Mouse (Mus musculus) intestine, embryonic 14.5 days (tissue): ENCODE results near the gene Fam19a5. TPM values are rescaled to one million over a fixed set of nuclear protein-coding genes. Genes with fewer than 3 reads are reported as not detected.

Source experiments
- ATAC-seq: fragments of 200-750 bp; cut with Nextera tagmentation; replicated peaks from 2 replicates; pipeline ENCODE4 v1.8.0; 2017; ENCODE audit warnings: low read depth, moderate number of reproducible peaks, moderate TSS enrichment, moderate library complexity; ENCODE audit not compliant: low FRiP score, low TSS enrichment
- DNase-seq: peaks from one replicate; pipeline ENCODE4 v3.0.0-alpha.2; 2018; ENCODE audit warnings: low spot score
- H3K27ac ChIP-seq: fragments of 300-500 bp; sonication (generic); 2 replicates; pipeline ENCODE4 v1.5.1; 2014; ENCODE audit warnings: low read depth, mild to moderate bottlenecking, control low read depth
- H3K27me3 ChIP-seq: fragments of 300-500 bp; sonication (generic); replicated peaks from 2 replicates; pipeline ENCODE4 v1.6.1; 2014; ENCODE audit warnings: low read length, control low read depth; ENCODE audit not compliant: control insufficient read depth, insufficient read depth
- H3K36me3 ChIP-seq: fragments of 300-500 bp; sonication (generic); 2 replicates; pipeline ENCODE4 v1.6.1; 2014; ENCODE audit warnings: low read length, control low read depth; ENCODE audit not compliant: control insufficient read depth, insufficient read depth
- H3K4me1 ChIP-seq: fragments of 300-500 bp; sonication (generic); replicated peaks from 2 replicates; pipeline ENCODE4 v1.6.1; 2014; ENCODE audit warnings: low read length, control low read depth, mixed read lengths; ENCODE audit not compliant: control insufficient read depth, insufficient read depth
- H3K4me2 ChIP-seq: fragments of 300-500 bp; sonication (generic); 2 replicates; pipeline ENCODE4 v1.6.1; 2014; ENCODE audit warnings: low read length
- H3K4me3 ChIP-seq: fragments of 300-500 bp; sonication (generic); 2 replicates; pipeline ENCODE4 v1.5.1; 2014; ENCODE audit warnings: low read depth, low read length, control low read depth, mixed read lengths
- H3K9ac ChIP-seq: fragments of 300-500 bp; sonication (generic); 2 replicates; pipeline ENCODE4 v1.6.1; 2014; ENCODE audit warnings: mild to moderate bottlenecking, low read length
- H3K9me3 ChIP-seq: fragments of 300-500 bp; sonication (generic); 2 replicates; pipeline ENCODE4 v1.6.1; 2016; ENCODE audit warnings: low read length, control low read depth; ENCODE audit not compliant: control insufficient read depth
- WGBS: fragments of 180-500 bp; shearing (Covaris S2); extraction: QIAGEN DNeasy Blood & Tissue Kit; methylation state at CpG from one replicate; pipeline ENCODE4 v1.1.7; 2014; 5-methylcytosine and 5-hydroxymethylcytosine counted together
- microRNA-seq: library from miRNA; unstranded; fragments of <30 nt; microRNA quantifications from one replicate; pipeline ENCODE4, GENCODE M21; 2016
- polyA plus RNA-seq: library from polyadenylated mRNA; unstranded; fragments of >200 nt; fragmentation: Nextera tagmentation; extraction: Ambion mirVana; gene quantifications from 2 replicates; pipeline ENCODE4 v1.2.1, GENCODE M21; 2014

Fam19a5 gene
- polyA plus RNA-seq, 1 experiment from 2014 or later = 3.7 TPM

- H3K4me2 ChIP-seq = no peak overlapping the region
- H3K4me1 ChIP-seq = no peaks in the 10 kb centered on the region
- H3K4me3 ChIP-seq = no peak overlapping the region
- 64% methylated on average over 4 of the region's 4 CpGs for WGBS
- H3K9me3 ChIP-seq = no peaks in the 10 kb centered on the region
- ATAC-seq (no peak), DNase-seq (no peak)
- no peak overlapping the region for H3K27ac ChIP-seq
- no peak overlapping the region for H3K9ac ChIP-seq
- H3K36me3 ChIP-seq = no peaks in the 10 kb centered on the region
- H3K27me3 ChIP-seq = no peaks in the 10 kb centered on the region
Observed at GRCm38 (mm10) chr15:87773955-87774354, 229.9 kb downstream of the Fam19a5 start.

- WGBS = 85% methylated on average over 2 of the region's 2 CpGs
- Histone ChIP-seq H3K9me3 (no peaks in the 10 kb centered on the region), H3K36me3 (no peaks in the 10 kb centered on the region), H3K4me2 (no peak overlapping the region), H3K27me3 (no peaks in the 10 kb centered on the region), H3K27ac (no peak overlapping the region), H3K4me1 (no peaks in the 10 kb centered on the region), H3K9ac (no peak overlapping the region), H3K4me3 (no peak overlapping the region)
- no peak for DNase-seq
- ATAC-seq = no peak
Observed at GRCm38 (mm10) chr15:87783331-87783730, 239.2 kb downstream of the Fam19a5 start.

GRCm38 (mm10) chr15:87789671-87790070 lies 245.6 kb downstream of the Fam19a5 start:
- 72% methylated on average over 4 of the region's 4 CpGs for WGBS
- Histone ChIP-seq H3K9me3 (no peaks in the 10 kb centered on the region), H3K4me3 (no peak overlapping the region), H3K4me1 (no peaks in the 10 kb centered on the region), H3K36me3 (no peaks in the 10 kb centered on the region), H3K4me2 (no peak overlapping the region), H3K9ac (no peak overlapping the region), H3K27me3 (no peaks in the 10 kb centered on the region), H3K27ac (no peak overlapping the region)
- DNase-seq (peak; percentile 41), ATAC-seq (no peak)

- Histone ChIP-seq H3K4me2 (no peak overlapping the region), H3K27me3 (no peaks in the 10 kb centered on the region), H3K9me3 (no peaks in the 10 kb centered on the region), H3K4me3 (no peak overlapping the region), H3K9ac (no peak overlapping the region), H3K27ac (no peak overlapping the region), H3K36me3 (no peaks in the 10 kb centered on the region), H3K4me1 (no peaks in the 10 kb centered on the region)
- WGBS = 77% methylated on average over 3 of the region's 3 CpGs
- ATAC-seq (no peak), DNase-seq (no peak)
Observed at GRCm38 (mm10) chr15:87793661-87794060, 249.6 kb downstream of the Fam19a5 start.

- 85% methylated on average over 3 of the region's 3 CpGs for WGBS
- H3K4me1 ChIP-seq = no peaks in the 10 kb centered on the region
- H3K4me3 ChIP-seq = no peak overlapping the region
- no peak for DNase-seq
- H3K27me3 ChIP-seq = no peaks in the 10 kb centered on the region
- H3K36me3 ChIP-seq = no peaks in the 10 kb centered on the region
- H3K27ac ChIP-seq = no peak overlapping the region
- H3K9me3 ChIP-seq = no peaks in the 10 kb centered on the region
- no peak for ATAC-seq
- H3K4me2 ChIP-seq = no peak overlapping the region
- no peak overlapping the region for H3K9ac ChIP-seq
Observed at GRCm38 (mm10) chr15:87796571-87796970, 252.5 kb downstream of the Fam19a5 start.

Small RNA genes within 50 kb of the gene (microRNA-seq; reads per million reads assigned to microRNA genes)
- gene Mir6393 = not detected
